Mouse (Mus musculus): Measurements from ENCODE around the gene Bcar3. TPM values are rescaled to one million over a fixed set of nuclear protein-coding genes. Genes with fewer than 3 reads are reported as not detected.

Gene Bcar3
- total and polyA plus RNA-seq, 3 experiments = not detected

- no peak for DNase-seq (ENCODE audit: low read depth, low spot score)
- H3K36me3 ChIP-seq (ENCODE audit: control insufficient read depth in 1 of 2, insufficient read depth in 2 of 2, low read length in 2 of 2) = no peaks in the 10 kb centered on the region
- no peak overlapping the region for H3K4me3 ChIP-seq (ENCODE audit: control insufficient read depth in 1 of 2, insufficient read depth in 1 of 2, low read depth in 2 of 2, low read length in 2 of 2)
- no peaks in the 10 kb centered on the region for H3K27me3 ChIP-seq (ENCODE audit: control insufficient read depth in 1 of 2, insufficient read depth in 2 of 2, low read length in 2 of 2)
- H3K9ac ChIP-seq (ENCODE audit: control insufficient read depth, low read depth, low read length, poor library complexity, severe bottlenecking) = no peak overlapping the region
- no peak for TF ChIP-seq CTCF (IDR thresholded peaks at IDR 0.05 in 2 of 3, conservative IDR thresholded peaks at IDR 0.05 in 1 of 3; ENCODE audit: control insufficient read depth in 1 of 3, insufficient read depth in 1 of 3, low read depth in 2 of 3, low read length in 3 of 3, poor library complexity in 1 of 3, severe bottlenecking in 1 of 3)
- no peak for TF ChIP-seq BHLHE40 (IDR thresholded peaks at IDR 0.05; ENCODE audit: borderline replicate concordance, low read depth, low read length)
- no peak for TF ChIP-seq NELFE (IDR thresholded peaks at IDR 0.05; ENCODE audit: low read depth, low read length)
- no peak for TF ChIP-seq TAL1 (IDR thresholded peaks at IDR 0.05; ENCODE audit: low read length)
- TF ChIP-seq ZMIZ1 (IDR thresholded peaks at IDR 0.05; ENCODE audit: low read depth, low read length) = no peak
- no peak for TF ChIP-seq POLR2AphosphoS5 (IDR thresholded peaks at IDR 0.05; ENCODE audit: borderline replicate concordance, low read depth, low read length)
- TF ChIP-seq POLR2AphosphoS2 (IDR thresholded peaks at IDR 0.05; ENCODE audit: low read length) = no peak
- TF ChIP-seq ZNF384 (IDR thresholded peaks at IDR 0.05; ENCODE audit: low read depth, low read length) = no peak
- no peak for TF ChIP-seq POLR2A (IDR thresholded peaks at IDR 0.05; ENCODE audit: control insufficient read depth in 1 of 2, insufficient read depth in 1 of 2, low read depth in 1 of 2, low read length in 2 of 2, poor library complexity in 1 of 2)
- TF ChIP-seq JUND (IDR thresholded peaks at IDR 0.05; ENCODE audit: low read depth, low read length) = no peak
- no peak for TF ChIP-seq TBP (IDR thresholded peaks at IDR 0.05; ENCODE audit: low read depth, low read length)
- no peaks in the 10 kb centered on the region for H3K79me2 ChIP-seq (ENCODE audit: control insufficient read depth, insufficient read depth, low read length, poor library complexity)
- H3K9me3 ChIP-seq (replicated peaks; ENCODE audit: insufficient read depth, low read length) = no peaks in the 10 kb centered on the region
- no peaks in the 10 kb centered on the region for H3K4me1 ChIP-seq (ENCODE audit: control insufficient read depth in 1 of 2, insufficient read depth in 2 of 2, low read length in 2 of 2)
- no peak overlapping the region for H3K27ac ChIP-seq (ENCODE audit: control insufficient read depth, low read depth, low read length)
Observed at GRCm38 (mm10) chr3:122422276-122422675, 128.3 kb downstream of the Bcar3 start.

DNA sequence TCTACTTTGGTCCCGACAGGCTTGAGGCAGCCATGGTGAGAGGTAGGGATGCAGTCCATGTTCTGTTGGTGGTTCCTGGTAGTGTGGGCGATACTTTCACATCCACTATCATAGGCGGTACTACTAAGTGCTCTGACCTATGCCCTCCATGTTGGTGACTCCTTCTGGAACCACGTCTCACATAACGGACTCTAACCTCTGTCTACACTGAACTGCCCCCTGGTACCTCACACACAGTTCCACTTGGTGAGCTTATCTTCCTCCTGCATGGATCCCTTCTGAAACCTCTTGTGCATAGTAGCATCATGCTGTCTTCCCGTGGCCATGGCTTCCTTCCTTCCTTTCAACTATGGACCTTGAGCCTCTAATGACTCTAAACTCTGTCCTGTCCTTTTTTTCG is 129.7 kb downstream of the Bcar3 start:
- Histone ChIP-seq H3K9ac (ENCODE audit: control insufficient read depth, low read depth, low read length, poor library complexity, severe bottlenecking) (no peak overlapping the region), H3K36me3 (ENCODE audit: control insufficient read depth in 1 of 2, insufficient read depth in 2 of 2, low read length in 2 of 2) (no peaks in the 10 kb centered on the region), H3K79me2 (ENCODE audit: control insufficient read depth, insufficient read depth, low read length, poor library complexity) (no peaks in the 10 kb centered on the region), H3K4me3 (ENCODE audit: control insufficient read depth in 1 of 2, insufficient read depth in 1 of 2, low read depth in 2 of 2, low read length in 2 of 2) (no peak overlapping the region), H3K4me1 (ENCODE audit: control insufficient read depth in 1 of 2, insufficient read depth in 2 of 2, low read length in 2 of 2) (no peaks in the 10 kb centered on the region), H3K27ac (ENCODE audit: control insufficient read depth, low read depth, low read length) (no peak overlapping the region), H3K27me3 (ENCODE audit: control insufficient read depth in 1 of 2, insufficient read depth in 2 of 2, low read length in 2 of 2) (no peaks in the 10 kb centered on the region), H3K9me3 (replicated peaks; ENCODE audit: insufficient read depth, low read length) (no peaks in the 10 kb centered on the region)
- TF ChIP-seq BHLHE40 (IDR thresholded peaks at IDR 0.05; ENCODE audit: borderline replicate concordance, low read depth, low read length) (no peak), CHD1 (IDR thresholded peaks at IDR 0.05; ENCODE audit: low read depth, low read length) (no peak), ZMIZ1 (IDR thresholded peaks at IDR 0.05; ENCODE audit: low read depth, low read length) (no peak), ELF1 (IDR thresholded peaks at IDR 0.05; ENCODE audit: low read depth, low read length) (no peak), NRF1 (IDR thresholded peaks at IDR 0.05; ENCODE audit: insufficient read depth, low read depth, low read length, poor library complexity, severe bottlenecking) (no peak), ZNF384 (IDR thresholded peaks at IDR 0.05; ENCODE audit: low read depth, low read length) (no peak), MAFK (IDR thresholded peaks at IDR 0.05; ENCODE audit: borderline replicate concordance, low read depth, low read length) (no peak), MXI1 (IDR thresholded peaks at IDR 0.05; ENCODE audit: low read depth, low read length) (no peak), KAT2A (conservative IDR thresholded peaks at IDR 0.05; ENCODE audit: low read depth, low read length) (no peak), MYC (IDR thresholded peaks at IDR 0.05; ENCODE audit: low read depth, low read length) (no peak), E2F4 (IDR thresholded peaks at IDR 0.05; ENCODE audit: borderline replicate concordance, low read depth, low read length) (no peak), GABPA (IDR thresholded peaks at IDR 0.05; ENCODE audit: low read depth, low read length) (no peak), MAZ (IDR thresholded peaks at IDR 0.05; ENCODE audit: low read depth, low read length) (no peak), POLR2AphosphoS5 (IDR thresholded peaks at IDR 0.05; ENCODE audit: borderline replicate concordance, low read depth, low read length) (no peak), SMC3 (IDR thresholded peaks at IDR 0.05; ENCODE audit: low read depth, low read length) (no peak)
- DNase-seq (ENCODE audit: low read depth, low spot score) = no peak

All from MEL (cell line).